In genomic region chr15:79290340-79290739, GRCm38 (mm10) we compare ENCODE assay signal across 1 mouse cellular context.
TF ChIP-seq lines count a peak whose summit lies in the region.

No protein-coding gene starts in this region.

TF ChIP-seq in CH12.LX, 34 proteins besides CTCF, POLR2A, EP300 and RAD21:
- peak; percentile 27 for TF ChIP-seq SMC3 (IDR thresholded peaks at IDR 0.05; ENCODE audit: low read depth, low read length)
- TF ChIP-seq NELFE (IDR thresholded peaks at IDR 0.05; ENCODE audit: low read depth, low read length) = no peak
